Mouse (Mus musculus): ENCODE data around the gene Pde8b. TPM values are rescaled to one million over a fixed set of nuclear protein-coding genes. Genes with fewer than 3 reads are reported as not detected.

Pde8b gene
- polyA plus RNA-seq, 1 experiment from 2014 or later = 3.5 TPM

DNA sequence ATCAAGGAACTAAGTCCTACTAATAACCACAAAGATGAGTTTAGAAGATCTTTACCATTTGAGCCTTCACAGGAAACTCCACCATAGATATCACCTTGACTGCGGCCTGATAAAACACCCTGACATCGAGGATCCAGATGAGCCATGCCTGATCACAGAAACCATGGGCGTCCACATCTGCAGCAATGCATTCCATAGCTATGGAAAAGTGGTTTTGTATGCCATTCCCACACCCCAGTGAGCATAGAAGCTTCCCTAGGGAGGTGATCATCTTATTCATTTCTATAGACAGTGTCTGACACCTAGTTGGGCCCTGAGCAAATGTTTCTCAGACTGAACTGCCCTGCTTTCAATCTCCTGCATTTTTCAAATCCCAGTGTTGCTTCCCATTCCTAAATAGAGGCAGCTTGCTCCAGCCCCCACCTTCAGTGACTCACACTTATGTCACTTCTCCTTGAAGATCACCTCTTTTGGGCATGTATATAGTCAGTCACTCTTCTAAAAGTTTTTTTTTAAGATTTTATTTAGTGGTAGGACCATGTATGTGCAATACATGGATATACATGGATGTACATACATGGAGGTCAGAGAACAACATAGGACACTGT lies 47.9 kb downstream of the Pde8b start:
- H3K36me3 ChIP-seq = no peaks in the 10 kb centered on the region
- H3K9ac ChIP-seq (replicated peaks) = no peak overlapping the region
- no peak for ATAC-seq (ENCODE audit: low FRiP score, low read depth)
- no peaks in the 10 kb centered on the region for H3K27me3 ChIP-seq
- no peak overlapping the region for H3K27ac ChIP-seq (replicated peaks)
- no peaks in the 10 kb centered on the region for H3K4me1 ChIP-seq
- no peaks in the 10 kb centered on the region for H3K9me3 ChIP-seq
- H3K4me2 ChIP-seq (replicated peaks) = no peak overlapping the region
- H3K4me3 ChIP-seq = no peak overlapping the region
- 92% methylated on average over 3 of the region's 3 CpGs for WGBS

DNA sequence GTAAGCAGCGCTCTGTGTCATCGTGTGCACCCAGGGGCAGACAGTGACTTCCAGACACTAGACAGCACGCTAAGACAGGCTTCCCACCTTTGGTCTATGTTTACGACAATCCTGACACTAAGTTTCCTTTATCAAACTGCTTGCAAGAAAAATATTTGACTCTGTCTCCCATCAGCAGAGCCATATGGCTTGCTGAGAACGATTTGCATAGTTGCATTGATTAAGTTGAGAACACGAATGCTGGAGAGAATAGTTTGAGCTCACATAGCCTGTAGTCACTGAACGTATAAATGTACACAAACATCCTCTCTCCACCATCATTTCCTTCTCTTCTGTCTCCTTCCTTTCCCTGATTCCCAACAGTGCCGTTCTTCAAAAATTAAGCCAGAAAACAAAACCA lies 49.3 kb downstream of the Pde8b start:
- Histone ChIP-seq H3K4me1 (peaks cover 6% of the 10 kb centered on the region), H3K9ac (replicated peaks) (no peak overlapping the region), H3K9me3 (no peaks in the 10 kb centered on the region), H3K4me3 (no peak overlapping the region), H3K27me3 (no peaks in the 10 kb centered on the region), H3K27ac (replicated peaks) (no peak overlapping the region), H3K4me2 (replicated peaks) (no peak overlapping the region), H3K36me3 (no peaks in the 10 kb centered on the region)
- no peak for ATAC-seq (ENCODE audit: low FRiP score, low read depth)
- 82% methylated on average over 8 of the region's 8 CpGs for WGBS

DNA sequence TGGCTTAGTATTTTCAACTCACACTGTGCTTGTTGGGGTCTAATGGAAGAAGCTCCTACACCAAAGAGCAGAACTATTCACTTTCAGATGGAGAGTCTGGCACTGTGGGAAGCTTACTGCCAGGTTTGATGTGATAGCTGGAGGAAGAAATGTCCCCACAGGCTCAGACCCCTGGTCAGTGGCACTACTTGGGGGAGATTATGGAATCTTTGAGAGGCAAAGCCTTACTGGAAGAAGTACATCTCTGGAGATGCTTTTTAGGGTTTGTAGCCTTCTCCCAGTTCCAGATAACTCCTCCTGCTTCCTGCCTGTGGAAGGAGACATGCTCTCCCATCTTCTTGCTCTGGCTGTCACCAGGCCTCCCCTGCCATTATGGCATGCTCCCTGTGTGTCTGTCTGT lies 50.1 kb downstream of the Pde8b start:
- Histone ChIP-seq H3K9me3 (no peaks in the 10 kb centered on the region), H3K36me3 (no peaks in the 10 kb centered on the region), H3K27me3 (no peaks in the 10 kb centered on the region), H3K4me3 (no peak overlapping the region), H3K27ac (replicated peaks) (no peak overlapping the region), H3K9ac (replicated peaks) (no peak overlapping the region), H3K4me2 (replicated peaks) (no peak overlapping the region), H3K4me1 (peaks cover 6% of the 10 kb centered on the region)
- no peak for ATAC-seq (ENCODE audit: low FRiP score, low read depth)

DNA sequence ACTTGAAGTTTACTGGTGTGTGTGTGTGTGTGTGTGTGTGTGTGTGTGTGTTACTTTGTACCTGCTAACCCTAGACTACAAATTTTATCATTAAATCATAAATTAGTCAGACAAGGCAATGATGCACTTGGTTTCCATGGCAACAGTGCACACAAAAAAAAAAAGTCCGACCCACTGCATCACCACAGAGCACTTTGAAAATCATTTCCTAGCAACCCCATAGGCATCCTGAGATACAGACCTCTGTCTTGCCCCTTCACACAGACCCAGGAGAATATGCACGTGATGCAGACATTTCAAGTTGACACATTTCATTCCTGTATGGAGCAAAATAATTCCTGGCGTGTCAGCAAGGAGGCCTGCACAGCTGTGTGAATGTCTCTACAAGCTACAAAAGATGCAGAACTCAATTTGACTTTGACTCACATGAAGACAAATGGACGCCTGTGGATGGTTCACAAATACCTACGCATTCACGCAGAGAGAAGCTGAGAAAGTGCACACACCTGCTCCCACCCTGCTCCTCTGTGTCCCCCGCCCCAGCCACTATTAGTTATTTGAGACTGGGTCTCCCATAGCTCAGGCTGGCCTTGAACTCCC lies 53.9 kb downstream of the Pde8b start:
- H3K4me1 ChIP-seq = peaks cover 6% of the 10 kb centered on the region
- no peak overlapping the region for H3K4me3 ChIP-seq
- no peak overlapping the region for H3K4me2 ChIP-seq (replicated peaks)
- ATAC-seq (ENCODE audit: low FRiP score, low read depth) = no peak
- no peaks in the 10 kb centered on the region for H3K9me3 ChIP-seq
- H3K27me3 ChIP-seq = no peaks in the 10 kb centered on the region
- no peak overlapping the region for H3K27ac ChIP-seq (replicated peaks)
- H3K9ac ChIP-seq (replicated peaks) = no peak overlapping the region
- H3K36me3 ChIP-seq = no peaks in the 10 kb centered on the region
- WGBS = 57% methylated on average over 7 of the region's 7 CpGs

DNA sequence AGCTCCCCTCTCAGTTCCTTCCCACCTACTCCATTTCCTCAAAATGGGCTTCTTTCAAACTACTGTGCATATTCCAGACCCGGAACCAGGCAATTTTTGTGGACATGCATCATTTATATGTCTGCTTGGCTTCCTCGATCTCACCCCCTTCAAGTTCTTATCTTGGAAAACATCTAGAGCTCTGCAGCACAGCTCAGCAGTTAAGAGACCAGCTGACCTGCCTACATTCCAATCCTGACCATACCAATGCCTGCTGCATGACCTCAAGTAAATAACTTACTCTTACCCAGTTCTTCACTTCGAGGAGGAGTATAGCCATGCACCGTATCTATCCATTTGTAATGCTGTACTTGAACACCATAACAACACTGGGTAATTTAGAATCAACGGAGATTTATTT lies 58.2 kb downstream of the Pde8b start:
- Histone ChIP-seq H3K27me3 (no peaks in the 10 kb centered on the region), H3K9ac (replicated peaks) (no peak overlapping the region), H3K27ac (replicated peaks) (no peak overlapping the region), H3K9me3 (no peaks in the 10 kb centered on the region), H3K4me1 (peaks cover 7% of the 10 kb centered on the region), H3K4me3 (no peak overlapping the region), H3K4me2 (replicated peaks) (no peak overlapping the region), H3K36me3 (no peaks in the 10 kb centered on the region)
- 92% methylated on average over 5 of the region's 5 CpGs for WGBS
- ATAC-seq (ENCODE audit: low FRiP score, low read depth) = no peak

DNA sequence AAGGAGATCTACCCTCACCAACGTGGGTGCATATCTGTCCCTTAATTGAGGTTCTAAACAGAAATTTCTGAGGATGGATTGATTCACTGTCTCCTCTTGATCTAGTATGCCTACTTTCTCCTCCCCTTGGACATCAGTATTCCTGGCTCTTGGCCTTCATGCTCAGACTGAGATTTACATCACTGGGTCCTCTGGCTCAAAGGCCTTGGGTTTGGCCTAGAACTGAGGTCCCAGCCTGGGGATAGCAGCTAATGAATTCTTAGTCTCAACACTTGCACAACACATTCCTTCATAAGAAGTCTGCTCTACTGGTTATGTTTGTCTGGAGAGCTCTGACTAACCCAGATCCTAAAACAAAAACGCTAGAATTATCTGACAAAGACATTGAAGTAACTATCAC lies 61.0 kb downstream of the Pde8b start:
- Histone ChIP-seq H3K27ac (replicated peaks) (no peak overlapping the region), H3K4me2 (replicated peaks) (no peak overlapping the region), H3K9ac (replicated peaks) (no peak overlapping the region), H3K27me3 (no peaks in the 10 kb centered on the region), H3K4me3 (no peak overlapping the region), H3K36me3 (no peaks in the 10 kb centered on the region), H3K9me3 (no peaks in the 10 kb centered on the region), H3K4me1 (peaks cover 12% of the 10 kb centered on the region)
- WGBS = 94% methylated on average over 2 of the region's 2 CpGs
- ATAC-seq (ENCODE audit: low FRiP score, low read depth) = no peak

DNA sequence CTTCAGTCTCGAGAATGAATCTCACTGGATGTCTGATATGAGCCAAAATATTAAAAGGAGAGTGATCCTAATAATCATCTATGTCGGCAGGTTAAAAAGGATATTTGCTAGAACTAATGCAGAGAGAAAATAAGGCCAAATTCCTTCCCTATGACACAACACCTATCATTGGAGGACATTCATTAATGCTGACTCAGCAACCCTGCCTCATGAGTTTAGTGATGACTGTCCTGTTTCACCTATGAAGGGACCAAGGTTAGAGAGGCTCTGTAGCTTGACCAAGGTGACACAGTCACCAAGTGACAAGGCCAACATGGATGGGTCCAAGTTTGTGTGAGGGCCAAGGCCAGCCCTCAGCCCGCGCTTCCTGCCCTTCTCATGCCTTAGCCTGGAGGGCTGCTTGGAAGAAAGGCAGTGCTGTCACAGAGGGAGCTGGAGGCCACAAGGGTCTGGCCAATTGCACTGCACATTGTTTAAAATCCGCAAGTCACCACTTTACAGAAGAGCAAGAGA lies 62.9 kb downstream of the Pde8b start:
- 92% methylated on average over 5 of the region's 5 CpGs for WGBS

DNA sequence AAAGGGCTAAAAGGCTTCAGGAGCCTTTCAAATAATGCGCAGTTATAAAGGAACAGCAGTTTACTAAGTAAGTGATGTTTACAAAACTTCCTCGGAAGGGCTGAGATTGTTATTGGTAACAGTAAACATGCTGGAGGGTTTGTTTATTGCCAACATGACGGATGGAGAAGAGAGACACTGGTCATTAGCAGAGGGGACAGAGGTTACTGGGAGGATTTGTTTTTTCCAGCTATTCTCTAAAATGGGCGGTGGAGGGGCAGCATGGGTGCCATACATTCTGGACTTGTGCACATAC lies 63.4 kb downstream of the Pde8b start:
- no peak overlapping the region for H3K27ac ChIP-seq (replicated peaks)
- H3K9me3 ChIP-seq = no peaks in the 10 kb centered on the region
- whole genome bisulfite sequencing = 73% methylated on average over 4 of the region's 4 CpGs
- no peaks in the 10 kb centered on the region for H3K36me3 ChIP-seq
- H3K27me3 ChIP-seq = no peaks in the 10 kb centered on the region
- H3K4me3 ChIP-seq = no peak overlapping the region
- ATAC-seq (ENCODE audit: low FRiP score, low read depth) = no peak
- H3K4me2 ChIP-seq (replicated peaks) = no peak overlapping the region
- H3K4me1 ChIP-seq = peaks cover 12% of the 10 kb centered on the region
- no peak overlapping the region for H3K9ac ChIP-seq (replicated peaks)

More for the DNA sequence above, 62.9 kb downstream of the Pde8b start:
- Histone ChIP-seq H3K27me3 (no peaks in the 10 kb centered on the region), H3K4me3 (no peak overlapping the region), H3K9ac (replicated peaks) (no peak overlapping the region), H3K36me3 (no peaks in the 10 kb centered on the region), H3K4me1 (peaks cover 12% of the 10 kb centered on the region), H3K27ac (replicated peaks) (no peak overlapping the region), H3K4me2 (replicated peaks) (no peak overlapping the region), H3K9me3 (no peaks in the 10 kb centered on the region)
- ATAC-seq (ENCODE audit: low FRiP score, low read depth) = no peak

DNA sequence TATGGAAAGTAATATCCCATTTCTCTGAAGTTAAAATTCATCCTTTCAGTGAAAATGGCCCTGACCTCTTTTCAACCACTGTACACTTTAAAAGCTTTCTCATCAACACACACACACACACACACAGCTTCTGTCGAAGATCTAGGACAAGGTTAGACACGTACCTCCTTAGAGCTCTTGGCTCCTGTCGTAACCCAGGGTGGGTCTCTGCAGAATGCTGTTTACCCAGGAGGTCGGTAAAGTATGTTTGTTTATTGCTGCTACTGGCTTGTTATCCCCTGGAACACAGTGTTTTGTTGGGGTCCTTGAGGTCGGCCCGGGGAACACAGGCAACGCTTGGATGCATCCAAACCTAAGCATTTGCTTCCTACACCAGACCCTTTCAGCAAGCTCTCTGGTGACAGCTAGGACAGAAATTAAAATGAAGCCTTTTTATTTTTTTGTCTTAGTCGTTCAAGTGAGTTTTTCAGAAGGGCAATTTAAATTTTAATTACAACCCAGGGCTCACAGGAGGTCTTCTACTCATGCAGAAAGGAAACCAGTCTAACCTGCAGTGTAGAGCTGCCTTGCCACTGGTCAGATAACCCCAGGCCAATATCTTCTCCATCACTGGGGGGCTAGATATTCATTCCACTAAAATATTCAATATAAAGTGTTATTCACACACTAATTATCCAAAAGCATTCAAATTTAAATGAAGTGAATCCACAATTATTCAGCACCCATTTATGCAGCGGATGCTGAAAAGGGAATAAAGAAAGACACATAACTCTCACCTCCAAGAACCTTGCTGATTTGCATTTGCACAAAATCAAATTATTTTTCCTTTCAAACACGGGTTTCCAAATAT lies 64.0 kb downstream of the Pde8b start:
- H3K9me3 ChIP-seq = no peaks in the 10 kb centered on the region
- H3K4me3 ChIP-seq = no peak overlapping the region
- H3K9ac ChIP-seq (replicated peaks) = no peak overlapping the region
- no peaks in the 10 kb centered on the region for H3K27me3 ChIP-seq
- H3K4me1 ChIP-seq = peaks cover 12% of the 10 kb centered on the region
- 48% methylated on average over 10 of the region's 10 CpGs for WGBS
- no peak overlapping the region for H3K27ac ChIP-seq (replicated peaks)
- no peaks in the 10 kb centered on the region for H3K36me3 ChIP-seq
- no peak overlapping the region for H3K4me2 ChIP-seq (replicated peaks)
- ATAC-seq (ENCODE audit: low FRiP score, low read depth) = no peak

DNA sequence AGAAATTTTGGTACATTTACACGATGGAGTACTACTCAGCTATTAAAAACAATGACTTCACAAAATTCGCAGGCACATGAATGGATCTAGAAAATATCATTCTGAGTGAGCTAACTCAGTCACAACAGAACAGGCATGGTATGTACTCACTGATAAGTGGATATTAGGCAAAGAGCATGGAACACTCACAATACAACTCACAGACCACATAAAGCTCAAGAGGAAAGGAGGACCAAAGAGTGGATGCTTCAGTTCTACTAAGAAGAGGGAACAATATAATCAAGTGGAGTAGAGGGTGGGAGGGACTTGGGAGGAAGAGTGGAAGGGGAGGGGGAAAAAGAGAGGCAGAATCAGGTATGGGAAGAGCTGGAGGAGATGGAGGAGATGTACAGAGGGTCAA lies 66.5 kb downstream of the Pde8b start:
- Histone ChIP-seq H3K9ac (replicated peaks) (no peak overlapping the region), H3K4me1 (peaks cover 12% of the 10 kb centered on the region), H3K27me3 (no peaks in the 10 kb centered on the region), H3K4me3 (no peak overlapping the region), H3K27ac (replicated peaks) (no peak overlapping the region), H3K9me3 (no peaks in the 10 kb centered on the region), H3K36me3 (no peaks in the 10 kb centered on the region), H3K4me2 (replicated peaks) (no peak overlapping the region)
- WGBS = 93% methylated on average over 2 of the region's 2 CpGs
- ATAC-seq (ENCODE audit: low FRiP score, low read depth) = no peak

DNA sequence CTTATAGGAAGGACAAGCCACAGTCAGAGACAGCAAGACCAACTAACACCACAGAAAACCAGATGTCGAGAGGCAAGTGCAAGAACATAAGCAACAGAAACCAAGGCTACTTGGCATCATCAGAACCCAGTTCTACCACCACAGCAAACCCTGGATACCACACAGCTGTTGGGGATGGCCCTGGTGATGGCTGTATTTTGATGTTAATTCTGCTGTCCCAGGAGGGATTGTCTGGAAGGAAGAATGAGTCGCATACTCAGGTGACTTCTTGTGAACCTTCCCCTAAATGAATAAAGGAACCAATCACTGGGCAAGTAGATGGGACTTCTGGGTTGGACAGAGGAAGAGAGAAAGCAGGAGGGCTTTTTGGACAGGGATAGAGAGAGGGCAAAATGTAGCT lies 69.9 kb downstream of the Pde8b start:
- 88% methylated on average over 2 of the region's 2 CpGs for WGBS
- Histone ChIP-seq H3K4me2 (replicated peaks) (no peak overlapping the region), H3K4me3 (no peak overlapping the region), H3K36me3 (no peaks in the 10 kb centered on the region), H3K27ac (replicated peaks) (no peak overlapping the region), H3K4me1 (no peaks in the 10 kb centered on the region), H3K9me3 (no peaks in the 10 kb centered on the region), H3K9ac (replicated peaks) (no peak overlapping the region), H3K27me3 (no peaks in the 10 kb centered on the region)
- no peak for ATAC-seq (ENCODE audit: low FRiP score, low read depth)

DNA sequence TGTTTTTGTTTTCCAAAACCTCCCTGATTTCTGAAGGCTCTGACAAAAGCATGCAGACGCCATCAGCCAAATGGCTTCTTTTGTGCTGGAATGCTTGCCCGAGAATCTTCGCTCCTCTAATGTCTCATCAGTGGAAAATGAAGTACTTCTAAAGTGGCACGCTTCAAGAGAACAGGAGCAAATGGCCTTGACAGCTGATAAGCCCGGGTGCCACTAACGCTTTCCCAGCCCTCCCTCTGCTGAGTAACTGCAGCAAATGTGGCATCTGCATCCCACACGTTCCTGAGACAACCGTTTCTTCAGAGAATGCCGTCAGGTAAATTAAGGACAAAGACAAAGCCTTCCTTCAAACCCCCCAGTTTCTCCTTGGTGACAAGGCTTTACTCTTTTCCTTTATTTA lies 72.8 kb downstream of the Pde8b start:
- 75% methylated on average over 9 of the region's 9 CpGs for WGBS

More for the DNA sequence above, 72.8 kb downstream of the Pde8b start:
- H3K27ac ChIP-seq (replicated peaks) = no peak overlapping the region
- H3K36me3 ChIP-seq = no peaks in the 10 kb centered on the region
- no peaks in the 10 kb centered on the region for H3K4me1 ChIP-seq
- H3K9ac ChIP-seq (replicated peaks) = no peak overlapping the region
- no peaks in the 10 kb centered on the region for H3K9me3 ChIP-seq
- no peak for ATAC-seq (ENCODE audit: low FRiP score, low read depth)
- no peak overlapping the region for H3K4me3 ChIP-seq
- no peak overlapping the region for H3K4me2 ChIP-seq (replicated peaks)
- H3K27me3 ChIP-seq = no peaks in the 10 kb centered on the region

Measured in midbrain, embryonic 12.5 days (tissue).